Mouse (Mus musculus): Measurements from ENCODE around the gene P2ry6. TPM values are rescaled to one million over a fixed set of nuclear protein-coding genes. Genes with fewer than 3 reads are reported as not detected.
A peak's percentile ranks its signal among the peaks of the same experiment; 100 is the strongest.

P2ry6 gene
- polyA plus RNA-seq, 1 experiment from 2014 or later: 3.9 TPM

GRCm38 (mm10) chr7:100924200-100924599 is 50.2 kb downstream of the P2ry6 start:
- peak overlapping the region; percentile 77; the same call in 1 of the 2 replicates for H3K4me2 ChIP-seq
- WGBS: 88% methylated on average over 5 of the region's 5 CpGs

GRCm38 (mm10) chr7:100922907-100923306 is 51.5 kb downstream of the P2ry6 start:
- ATAC-seq (ENCODE audit: low read depth): no peak
- WGBS: 87% methylated on average over 4 of the region's 4 CpGs
- H3K4me1 ChIP-seq (replicated peaks): peaks cover 77% of the 10 kb centered on the region

More at GRCm38 (mm10) chr7:100924200-100924599, 50.2 kb downstream of the P2ry6 start:
- Histone ChIP-seq H3K9me3 (no peaks in the 10 kb centered on the region), H3K9ac (peak overlapping the region; percentile 18; the same call in 1 of the 2 replicates), H3K4me3 (no peak overlapping the region), H3K4me1 (replicated peaks) (peaks cover 77% of the 10 kb centered on the region), H3K27me3 (peaks cover 2% of the 10 kb centered on the region; the same call in 1 of the 2 replicates), H3K27ac (replicated peaks) (no peak overlapping the region), H3K36me3 (no peaks in the 10 kb centered on the region)
- ATAC-seq (ENCODE audit: low read depth): no peak

GRCm38 (mm10) chr7:100921289-100921688 is 53.2 kb downstream of the P2ry6 start:
- no peak for ATAC-seq (ENCODE audit: low read depth)
- H3K4me3 ChIP-seq: no peak overlapping the region

More at GRCm38 (mm10) chr7:100922907-100923306, 51.5 kb downstream of the P2ry6 start:
- H3K27ac ChIP-seq (replicated peaks): 0 out of 2 replicates have a peak overlapping the region, but pooled peaks have one; percentile 13
- H3K27me3 ChIP-seq: no peaks in the 10 kb centered on the region
- no peak overlapping the region for H3K4me2 ChIP-seq
- no peaks in the 10 kb centered on the region for H3K36me3 ChIP-seq
- H3K9me3 ChIP-seq: no peaks in the 10 kb centered on the region
- H3K9ac ChIP-seq: no peak overlapping the region
- H3K4me3 ChIP-seq: no peak overlapping the region

DNA sequence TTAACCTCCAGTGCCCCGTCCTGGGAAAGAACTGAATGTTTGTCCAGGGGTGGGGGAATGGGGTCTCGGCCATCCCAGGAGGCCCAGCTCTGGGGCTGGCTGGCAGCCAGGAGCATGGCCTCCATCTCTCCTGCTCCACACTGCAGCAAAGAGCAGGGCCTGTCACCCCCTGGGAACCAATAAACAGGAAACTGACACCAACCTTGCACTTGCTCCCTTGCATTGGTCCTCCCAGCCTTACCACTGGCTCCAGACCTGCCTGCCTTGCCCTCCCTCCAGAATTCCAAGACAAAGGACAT is 54.7 kb downstream of the P2ry6 start:
- Histone ChIP-seq H3K27me3 (no peaks in the 10 kb centered on the region), H3K4me3 (no peak overlapping the region), H3K36me3 (no peaks in the 10 kb centered on the region), H3K9ac (no peak overlapping the region), H3K4me1 (replicated peaks) (peaks cover 60% of the 10 kb centered on the region), H3K9me3 (no peaks in the 10 kb centered on the region), H3K4me2 (no peak overlapping the region), H3K27ac (replicated peaks) (no peak overlapping the region)
- 12% methylated on average over 2 of the region's 2 CpGs for WGBS
- no peak for ATAC-seq (ENCODE audit: low read depth)

More at GRCm38 (mm10) chr7:100921289-100921688, 53.2 kb downstream of the P2ry6 start:
- Histone ChIP-seq H3K27me3 (no peaks in the 10 kb centered on the region), H3K36me3 (no peaks in the 10 kb centered on the region), H3K4me1 (replicated peaks) (peaks cover 70% of the 10 kb centered on the region), H3K4me2 (no peak overlapping the region), H3K27ac (replicated peaks) (no peak overlapping the region), H3K9me3 (no peaks in the 10 kb centered on the region), H3K9ac (no peak overlapping the region)
- WGBS: 89% methylated on average over 5 of the region's 5 CpGs

- no peak for ATAC-seq (ENCODE audit: low read depth)
- Histone ChIP-seq H3K9ac (no peak overlapping the region), H3K4me1 (replicated peaks) (peaks cover 55% of the 10 kb centered on the region), H3K4me3 (no peak overlapping the region), H3K4me2 (no peak overlapping the region), H3K27ac (replicated peaks) (no peak overlapping the region), H3K36me3 (no peaks in the 10 kb centered on the region), H3K9me3 (no peaks in the 10 kb centered on the region), H3K27me3 (no peaks in the 10 kb centered on the region)
- 60% methylated on average over 7 of the region's 7 CpGs for WGBS
These were observed 55.2 kb downstream of the P2ry6 start for GRCm38 (mm10) chr7:100919006-100919808.

GRCm38 (mm10) chr7:100918176-100918575 is 56.3 kb downstream of the P2ry6 start:
- no peak overlapping the region for H3K9ac ChIP-seq
- H3K27ac ChIP-seq (replicated peaks): peak overlapping the region; percentile 28; the same call in 1 of the 2 replicates

GRCm38 (mm10) chr7:100917751-100918150 is 56.7 kb downstream of the P2ry6 start:
- 78% methylated on average over 6 of the region's 6 CpGs for WGBS
- no peak for ATAC-seq (ENCODE audit: low read depth)

More at GRCm38 (mm10) chr7:100918176-100918575, 56.3 kb downstream of the P2ry6 start:
- H3K4me1 ChIP-seq (replicated peaks): peaks cover 46% of the 10 kb centered on the region
- H3K4me3 ChIP-seq: no peak overlapping the region
- H3K4me2 ChIP-seq: no peak overlapping the region
- ATAC-seq (ENCODE audit: low read depth): no peak
- no peaks in the 10 kb centered on the region for H3K27me3 ChIP-seq
- H3K36me3 ChIP-seq: no peaks in the 10 kb centered on the region
- H3K9me3 ChIP-seq: no peaks in the 10 kb centered on the region
- WGBS: 55% methylated on average over 9 of the region's 9 CpGs

GRCm38 (mm10) chr7:100916526-100916925 is 57.9 kb downstream of the P2ry6 start:
- Histone ChIP-seq H3K4me1 (replicated peaks) (peaks cover 56% of the 10 kb centered on the region), H3K27ac (replicated peaks) (no peak overlapping the region), H3K36me3 (no peaks in the 10 kb centered on the region), H3K27me3 (no peaks in the 10 kb centered on the region), H3K9ac (no peak overlapping the region), H3K9me3 (no peaks in the 10 kb centered on the region), H3K4me2 (no peak overlapping the region), H3K4me3 (no peak overlapping the region)
- WGBS: 87% methylated on average over 6 of the region's 6 CpGs
- ATAC-seq (ENCODE audit: low read depth): no peak

More at GRCm38 (mm10) chr7:100917751-100918150, 56.7 kb downstream of the P2ry6 start:
- no peak overlapping the region for H3K9ac ChIP-seq
- no peak overlapping the region for H3K4me3 ChIP-seq
- no peaks in the 10 kb centered on the region for H3K36me3 ChIP-seq
- peak overlapping the region; percentile 28; the same call in 1 of the 2 replicates for H3K27ac ChIP-seq (replicated peaks)
- no peaks in the 10 kb centered on the region for H3K9me3 ChIP-seq
- peaks cover 46% of the 10 kb centered on the region for H3K4me1 ChIP-seq (replicated peaks)
- H3K27me3 ChIP-seq: no peaks in the 10 kb centered on the region
- H3K4me2 ChIP-seq: no peak overlapping the region

DNA sequence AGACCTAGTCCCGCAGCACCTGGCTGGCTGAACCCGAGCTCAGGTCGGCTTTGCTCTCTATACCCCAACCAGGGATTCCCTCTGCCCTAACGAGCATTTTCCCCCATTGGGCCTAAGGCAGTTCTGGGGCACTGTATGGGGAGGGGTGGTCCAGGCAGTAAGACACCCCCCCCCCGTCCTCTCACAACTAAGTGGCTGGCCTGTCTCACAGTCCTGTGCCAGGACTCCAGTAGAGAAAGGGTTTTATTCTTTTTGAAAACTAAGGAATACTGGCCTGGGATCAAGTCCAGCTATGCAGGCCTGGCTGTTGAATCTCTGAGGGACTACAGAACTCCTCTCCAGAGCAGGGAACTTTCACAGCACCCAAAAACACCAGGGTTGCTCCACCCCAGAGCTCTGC is 59.2 kb downstream of the P2ry6 start:
- Histone ChIP-seq H3K9ac (no peak overlapping the region), H3K9me3 (no peaks in the 10 kb centered on the region), H3K36me3 (no peaks in the 10 kb centered on the region), H3K4me2 (no peak overlapping the region), H3K27ac (replicated peaks) (no peak overlapping the region), H3K27me3 (no peaks in the 10 kb centered on the region), H3K4me1 (replicated peaks) (peaks cover 61% of the 10 kb centered on the region), H3K4me3 (no peak overlapping the region)
- WGBS: 85% methylated on average over 5 of the region's 5 CpGs
- ATAC-seq (ENCODE audit: low read depth): no peak

DNA sequence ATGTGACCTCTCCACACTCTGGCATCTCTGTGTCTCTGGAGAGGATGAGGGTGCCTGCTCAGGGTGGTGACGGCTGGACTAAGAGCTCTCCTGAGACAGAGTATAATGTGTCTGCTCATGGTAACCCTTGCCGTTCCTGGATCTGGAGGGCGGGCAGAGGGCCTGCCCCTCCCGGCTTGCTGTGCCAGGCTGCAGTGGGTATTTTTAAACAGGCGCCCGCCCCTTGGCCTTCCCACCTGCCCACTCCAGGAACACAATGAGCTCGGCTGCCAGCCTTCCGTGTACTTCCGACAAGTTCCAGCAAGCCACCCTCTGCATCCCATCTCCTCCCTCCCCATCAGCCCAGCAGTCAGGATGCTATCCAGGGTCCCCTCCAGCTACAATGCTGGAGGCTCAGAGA is 62.7 kb downstream of the P2ry6 start:
- Histone ChIP-seq H3K27me3 (no peaks in the 10 kb centered on the region), H3K4me2 (0 out of 2 replicates have a peak overlapping the region, but pooled peaks have one; percentile 1), H3K4me3 (no peak overlapping the region), H3K36me3 (no peaks in the 10 kb centered on the region), H3K9ac (no peak overlapping the region), H3K27ac (replicated peaks) (no peak overlapping the region; the same call in 1 of the 2 replicates), H3K4me1 (replicated peaks) (peaks cover 40% of the 10 kb centered on the region), H3K9me3 (no peaks in the 10 kb centered on the region)
- no peak for ATAC-seq (ENCODE audit: low read depth)
- WGBS: 47% methylated on average over 9 of the region's 9 CpGs

DNA sequence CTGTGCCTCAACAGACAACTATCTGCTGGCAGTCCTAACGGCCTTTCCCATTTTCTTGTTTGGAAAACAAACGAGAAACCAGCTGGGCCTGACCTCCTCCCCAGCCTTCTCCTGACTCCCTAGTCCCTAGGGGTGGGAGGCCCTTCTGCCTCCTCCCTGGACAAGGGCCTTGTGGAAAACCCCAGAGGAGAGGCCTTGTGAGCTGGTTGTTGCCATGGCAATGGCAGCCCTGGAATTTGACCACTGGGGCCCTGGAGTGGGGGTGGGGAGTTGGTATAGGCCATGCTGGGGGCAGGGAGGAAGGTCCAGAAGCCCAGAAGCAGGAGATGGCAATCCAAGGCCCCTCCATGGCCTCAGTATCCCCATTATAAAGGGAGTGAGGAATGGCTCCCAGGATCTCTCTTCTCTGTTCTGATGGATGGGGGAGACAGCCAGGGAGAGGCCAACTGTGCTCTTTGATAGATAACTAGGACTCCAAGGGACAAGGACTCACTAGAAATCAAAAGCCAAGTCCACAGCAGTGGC is 63.1 kb downstream of the P2ry6 start:
- Histone ChIP-seq H3K4me1 (replicated peaks) (peaks cover 39% of the 10 kb centered on the region), H3K4me3 (no peak overlapping the region), H3K36me3 (no peaks in the 10 kb centered on the region), H3K4me2 (0 out of 2 replicates have a peak overlapping the region, but pooled peaks have one; percentile 1), H3K9ac (no peak overlapping the region), H3K27ac (replicated peaks) (no peak overlapping the region; the same call in 1 of the 2 replicates), H3K27me3 (no peaks in the 10 kb centered on the region), H3K9me3 (no peaks in the 10 kb centered on the region)
- 0% methylated on average over 2 of the region's 2 CpGs for WGBS
- ATAC-seq (ENCODE audit: low read depth): no peak

DNA sequence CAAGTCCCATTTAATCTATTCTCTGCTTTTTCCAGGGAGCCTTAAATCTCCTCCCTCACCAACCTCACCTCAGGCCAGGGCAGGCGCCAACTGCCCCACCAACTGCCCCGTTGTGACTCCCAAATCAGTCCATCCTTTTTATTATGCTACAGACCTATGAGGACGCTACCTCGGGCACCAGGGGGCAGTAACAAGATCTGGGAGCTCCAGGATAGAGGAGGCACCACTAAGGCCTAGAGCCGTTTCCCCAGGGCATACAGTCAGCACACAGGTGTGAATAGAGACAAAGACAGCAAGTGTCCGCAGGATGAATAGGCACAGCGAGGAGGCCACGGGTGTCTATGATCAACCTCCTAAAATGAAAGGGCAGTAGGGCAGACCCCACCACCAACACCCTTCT is 65.9 kb downstream of the P2ry6 start:
- Histone ChIP-seq H3K4me1 (replicated peaks) (peaks cover 35% of the 10 kb centered on the region), H3K9ac (no peak overlapping the region), H3K27ac (replicated peaks) (0 out of 2 replicates have a peak overlapping the region, but pooled peaks have one; percentile 23), H3K4me2 (no peak overlapping the region), H3K4me3 (no peak overlapping the region), H3K9me3 (no peaks in the 10 kb centered on the region), H3K36me3 (no peaks in the 10 kb centered on the region), H3K27me3 (no peaks in the 10 kb centered on the region)
- 37% methylated on average over 8 of the region's 8 CpGs for WGBS
- no peak for ATAC-seq (ENCODE audit: low read depth)
